Mouse (Mus musculus) kidney, embryonic 16.5 days (tissue): ENCODE data around the gene Nxph3. TPM values are rescaled to one million over a fixed set of nuclear protein-coding genes. Genes with fewer than 3 reads are reported as not detected.
"Not testable (repeated sequence)": the region's sequence is repeated elsewhere in the genome, so short reads cannot be mapped to it uniquely, and the experiment has no call there.

ENCODE experiments used
- ATAC-seq: fragments of 200-750 bp; cut with Nextera tagmentation; 2 replicates; pipeline ENCODE4 v1.8.0; 2017; ENCODE audit warnings: moderate TSS enrichment; ENCODE audit not compliant: low FRiP score, low TSS enrichment
- H3K27ac ChIP-seq: fragments of 300-500 bp; sonication (generic); 2 replicates; pipeline ENCODE4 v1.5.1; 2014; ENCODE audit warnings: low read length
- H3K27me3 ChIP-seq: fragments of 300-500 bp; sonication (generic); 2 replicates; pipeline ENCODE4 v1.6.1; 2014; ENCODE audit warnings: low read length, control low read depth, mixed read lengths; ENCODE audit not compliant: insufficient read depth
- H3K36me3 ChIP-seq: fragments of 300-500 bp; sonication (generic); 2 replicates; pipeline ENCODE4 v1.6.1; 2014; ENCODE audit warnings: low read length, control low read depth, mixed read lengths; ENCODE audit not compliant: insufficient read depth
- H3K4me1 ChIP-seq: fragments of 300-500 bp; sonication (generic); 2 replicates; pipeline ENCODE4 v1.6.1; 2014; ENCODE audit warnings: low read length, control low read depth, mixed read lengths; ENCODE audit not compliant: insufficient read depth
- H3K4me2 ChIP-seq: fragments of 300-500 bp; sonication (generic); replicated peaks from 2 replicates; pipeline ENCODE4 v1.6.1; 2014; ENCODE audit warnings: low read depth, low read length
- H3K4me3 ChIP-seq: fragments of 300-500 bp; sonication (generic); 2 replicates; pipeline ENCODE4 v1.5.1; 2014; ENCODE audit warnings: mild to moderate bottlenecking, low read length
- H3K9ac ChIP-seq: fragments of 300-500 bp; sonication (generic); replicated peaks from 2 replicates; pipeline ENCODE4 v1.6.1; 2014; ENCODE audit warnings: low read length
- H3K9me3 ChIP-seq: fragments of 300-500 bp; sonication (generic); 2 replicates; pipeline ENCODE4 v1.6.1; 2016; ENCODE audit warnings: low read length, control low read depth
- WGBS: fragments of 180-500 bp; shearing (Covaris S2); extraction: QIAGEN DNeasy Blood & Tissue Kit; methylation state at CpG from one replicate; pipeline ENCODE4 v1.1.7; 2014; 5-methylcytosine and 5-hydroxymethylcytosine counted together
- polyA plus RNA-seq: library from polyadenylated mRNA; unstranded; fragments of >200 nt; fragmentation: Nextera tagmentation; extraction: Ambion mirVana; gene quantifications from 2 replicates; pipeline ENCODE4 v1.2.1, GENCODE M21; 2015

Nxph3 gene
- polyA plus RNA-seq, 1 experiment from 2014 or later: 0.36 TPM

- WGBS: 87% methylated on average over 12 of the region's 12 CpGs
- H3K9ac ChIP-seq: no peak overlapping the region
- no peaks in the 10 kb centered on the region for H3K36me3 ChIP-seq
- no peak for ATAC-seq
- no peak overlapping the region for H3K4me2 ChIP-seq
- no peak overlapping the region for H3K27ac ChIP-seq
- H3K4me1 ChIP-seq: peaks cover 19% of the 10 kb centered on the region
- H3K9me3 ChIP-seq: no peaks in the 10 kb centered on the region
- H3K4me3 ChIP-seq: no peak overlapping the region
- peaks cover 30% of the 10 kb centered on the region for H3K27me3 ChIP-seq
Observed at GRCm38 (mm10) chr11:95510631-95511030, 3.7 kb downstream of the Nxph3 start.

GRCm38 (mm10) chr11:95509126-95509717 is 5.1 kb downstream of the Nxph3 start:
- Histone ChIP-seq H3K27ac (no peak overlapping the region), H3K4me2 (no peak overlapping the region), H3K9me3 (no peaks in the 10 kb centered on the region), H3K9ac (no peak overlapping the region), H3K36me3 (no peaks in the 10 kb centered on the region), H3K4me3 (no peak overlapping the region), H3K27me3 (peaks cover 22% of the 10 kb centered on the region), H3K4me1 (peaks cover 21% of the 10 kb centered on the region)
- 84% methylated on average over 6 of the region's 6 CpGs for whole genome bisulfite sequencing
- no peak for ATAC-seq

- Histone ChIP-seq H3K4me3 (no peak overlapping the region), H3K27ac (no peak overlapping the region), H3K36me3 (no peaks in the 10 kb centered on the region), H3K4me1 (peaks cover 19% of the 10 kb centered on the region), H3K9me3 (no peaks in the 10 kb centered on the region), H3K9ac (no peak overlapping the region), H3K27me3 (peaks cover 16% of the 10 kb centered on the region), H3K4me2 (no peak overlapping the region)
- 46% methylated on average over 13 of the region's 13 CpGs for WGBS
- no peak for ATAC-seq
Observed at GRCm38 (mm10) chr11:95508211-95508926, 6.0 kb downstream of the Nxph3 start.

GRCm38 (mm10) chr11:95507785-95508184 is 6.6 kb downstream of the Nxph3 start:
- no peak for ATAC-seq

GRCm38 (mm10) chr11:95507041-95507716 is 7.2 kb downstream of the Nxph3 start:
- Histone ChIP-seq H3K36me3 (no peaks in the 10 kb centered on the region), H3K9me3 (no peaks in the 10 kb centered on the region), H3K27ac (no peak overlapping the region), H3K4me3 (no peak overlapping the region), H3K4me1 (peaks cover 17% of the 10 kb centered on the region), H3K27me3 (peaks cover 4% of the 10 kb centered on the region), H3K4me2 (no peak overlapping the region), H3K9ac (no peak overlapping the region)
- WGBS: 23% methylated on average over 12 of the region's 12 CpGs
- no peak for ATAC-seq

More at GRCm38 (mm10) chr11:95507785-95508184, 6.6 kb downstream of the Nxph3 start:
- WGBS: 73% methylated on average over 5 of the region's 5 CpGs
- H3K27ac ChIP-seq: no peak overlapping the region
- H3K4me1 ChIP-seq: peaks cover 17% of the 10 kb centered on the region
- H3K9ac ChIP-seq: no peak overlapping the region
- H3K36me3 ChIP-seq: no peaks in the 10 kb centered on the region
- no peak overlapping the region for H3K4me2 ChIP-seq
- peaks cover 10% of the 10 kb centered on the region for H3K27me3 ChIP-seq
- H3K4me3 ChIP-seq: no peak overlapping the region
- H3K9me3 ChIP-seq: no peaks in the 10 kb centered on the region

- no peak for ATAC-seq
- H3K36me3 ChIP-seq: no peaks in the 10 kb centered on the region
- H3K4me2 ChIP-seq: no peak overlapping the region
- H3K27ac ChIP-seq: no peak overlapping the region
- H3K4me3 ChIP-seq: no peak overlapping the region
- no peaks in the 10 kb centered on the region for H3K9me3 ChIP-seq
- 53% methylated on average over 6 of the region's 6 CpGs for WGBS
- H3K27me3 ChIP-seq: no peaks in the 10 kb centered on the region
- peaks cover 17% of the 10 kb centered on the region for H3K4me1 ChIP-seq
- H3K9ac ChIP-seq: no peak overlapping the region
Observed at GRCm38 (mm10) chr11:95504271-95504731, 10.1 kb downstream of the Nxph3 start.

GRCm38 (mm10) chr11:95503581-95504180 is 10.7 kb downstream of the Nxph3 start:
- Histone ChIP-seq H3K27me3 (no peaks in the 10 kb centered on the region), H3K4me3 (no peak overlapping the region), H3K9ac (no peak overlapping the region), H3K27ac (no peak overlapping the region), H3K36me3 (no peaks in the 10 kb centered on the region), H3K4me2 (no peak overlapping the region), H3K9me3 (no peaks in the 10 kb centered on the region), H3K4me1 (peaks cover 15% of the 10 kb centered on the region)
- ATAC-seq: peak; percentile 64; the same call in 1 of the 2 replicates
- 51% methylated on average over 10 of the region's 10 CpGs for WGBS

GRCm38 (mm10) chr11:95501826-95502225 is 12.5 kb downstream of the Nxph3 start:
- not testable (repeated sequence) for H3K4me1 ChIP-seq, H3K9ac ChIP-seq, H3K9me3 ChIP-seq, H3K36me3 ChIP-seq, H3K4me2 ChIP-seq, H3K27ac ChIP-seq, H3K4me3 ChIP-seq, H3K27me3 ChIP-seq, ATAC-seq
- 88% methylated on average over 8 of the region's 8 CpGs for WGBS

GRCm38 (mm10) chr11:95500836-95501235 is 13.5 kb downstream of the Nxph3 start:
- no peaks in the 10 kb centered on the region for H3K27me3 ChIP-seq
- no peak overlapping the region for H3K9ac ChIP-seq
- peaks cover 8% of the 10 kb centered on the region; the same call in 1 of the 2 replicates for H3K4me1 ChIP-seq
- H3K36me3 ChIP-seq: peaks cover 7% of the 10 kb centered on the region; the same call in 1 of the 2 replicates
- H3K4me3 ChIP-seq: no peak overlapping the region
- H3K27ac ChIP-seq: no peak overlapping the region
- no peaks in the 10 kb centered on the region for H3K9me3 ChIP-seq
- ATAC-seq: no peak
- H3K4me2 ChIP-seq: no peak overlapping the region
- 35% methylated on average over 3 of the region's 3 CpGs for WGBS
